Mouse (Mus musculus) liver, embryonic 15.5 days (tissue): ENCODE results near the gene Ifi47. TPM values are rescaled to one million over a fixed set of nuclear protein-coding genes. Genes with fewer than 3 reads are reported as not detected.
A peak's percentile ranks its signal among the peaks of the same experiment; 100 is the strongest.

Experiments
- ATAC-seq: fragments of 200-750 bp; cut with Nextera tagmentation; 2 replicates; pipeline ENCODE4 v1.8.0; 2017; ENCODE audit warnings: moderate number of reproducible peaks, mild to moderate bottlenecking, moderate library complexity; ENCODE audit not compliant: insufficient read depth
- H3K27ac ChIP-seq: fragments of 300-500 bp; sonication (generic); replicated peaks from 2 replicates; pipeline ENCODE4 v1.5.1; 2015; ENCODE audit warnings: mild to moderate bottlenecking, inconsistent platforms
- H3K27me3 ChIP-seq: fragments of 300-500 bp; sonication (generic); 2 replicates; pipeline ENCODE4 v1.6.1; 2015; ENCODE audit warnings: mild to moderate bottlenecking, inconsistent platforms
- H3K36me3 ChIP-seq: fragments of 300-500 bp; sonication (generic); replicated peaks from 2 replicates; pipeline ENCODE4 v1.6.1; 2015; ENCODE audit warnings: moderate library complexity, mild to moderate bottlenecking, inconsistent platforms
- H3K4me1 ChIP-seq: fragments of 300-500 bp; sonication (generic); replicated peaks from 2 replicates; pipeline ENCODE4 v1.6.1; 2015; ENCODE audit warnings: inconsistent platforms
- H3K4me2 ChIP-seq: fragments of 300-500 bp; sonication (generic); 2 replicates; pipeline ENCODE4 v1.6.1; 2015; ENCODE audit warnings: moderate library complexity, mild to moderate bottlenecking, inconsistent platforms
- H3K4me3 ChIP-seq: fragments of 300-500 bp; sonication (generic); replicated peaks from 2 replicates; pipeline ENCODE4 v1.5.1; 2015; ENCODE audit warnings: mild to moderate bottlenecking, inconsistent platforms
- H3K9ac ChIP-seq: fragments of 300-500 bp; sonication (generic); 2 replicates; pipeline ENCODE4 v1.6.1; 2015; ENCODE audit warnings: moderate library complexity, mild to moderate bottlenecking, inconsistent platforms
- H3K9me3 ChIP-seq: fragments of 300-500 bp; sonication (generic); replicated peaks from 2 replicates; pipeline ENCODE4 v1.6.1; 2016; ENCODE audit warnings: inconsistent platforms
- WGBS: fragments of 180-500 bp; shearing (Covaris S2); methylation state at CpG from one replicate; pipeline ENCODE4 v1.1.7; 2015; ENCODE audit warnings: mixed read lengths; ENCODE audit not compliant: insufficient replicate concordance; 5-methylcytosine and 5-hydroxymethylcytosine counted together
- polyA plus RNA-seq: library from polyadenylated mRNA; unstranded; fragments of >200 nt; fragmentation: Nextera tagmentation; extraction: Ambion mirVana; gene quantifications from 2 replicates; pipeline ENCODE4 v1.2.1, GENCODE M21; 2015

The Ifi47 gene
- polyA plus RNA-seq, 1 experiment from 2014 or later, result 7.0 TPM

- no peaks in the 10 kb centered on the region for H3K27me3 ChIP-seq
- WGBS, result 60% methylated on average over 10 of the region's 10 CpGs
- ATAC-seq, result no peak
These were observed 31.5 kb downstream of the Ifi47 start for GRCm38 (mm10) chr11:49107650-49108537.

GRCm38 (mm10) chr11:49108833-49109232 lies 32.4 kb downstream of the Ifi47 start:
- 35% methylated on average over 1 of the region's 1 CpGs for WGBS
- Histone ChIP-seq H3K4me2 (no peak overlapping the region), H3K9ac (no peak overlapping the region), H3K4me3 (no peak overlapping the region), H3K27me3 (no peaks in the 10 kb centered on the region), H3K27ac (no peak overlapping the region), H3K9me3 (no peaks in the 10 kb centered on the region), H3K36me3 (no peaks in the 10 kb centered on the region), H3K4me1 (peaks cover 5% of the 10 kb centered on the region)
- no peak for ATAC-seq

More at GRCm38 (mm10) chr11:49107650-49108537, 31.5 kb downstream of the Ifi47 start:
- Histone ChIP-seq H3K4me2 (no peak overlapping the region), H3K27ac (no peak overlapping the region), H3K4me1 (peaks cover 13% of the 10 kb centered on the region), H3K4me3 (no peak overlapping the region), H3K9me3 (no peaks in the 10 kb centered on the region), H3K9ac (no peak overlapping the region), H3K36me3 (no peaks in the 10 kb centered on the region)

GRCm38 (mm10) chr11:49111000-49111399 lies 34.6 kb downstream of the Ifi47 start:
- 28% methylated on average over 1 of the region's 1 CpGs for WGBS

GRCm38 (mm10) chr11:49112624-49113219 lies 36.3 kb downstream of the Ifi47 start:
- H3K27me3 ChIP-seq, result no peaks in the 10 kb centered on the region
- no peak overlapping the region for H3K4me3 ChIP-seq
- no peaks in the 10 kb centered on the region for H3K36me3 ChIP-seq
- no peaks in the 10 kb centered on the region for H3K9me3 ChIP-seq
- 70% methylated on average over 6 of the region's 6 CpGs for WGBS
- H3K4me2 ChIP-seq, result no peak overlapping the region
- no peak for ATAC-seq
- no peak overlapping the region for H3K27ac ChIP-seq
- H3K9ac ChIP-seq, result no peak overlapping the region
- no peaks in the 10 kb centered on the region for H3K4me1 ChIP-seq

More at GRCm38 (mm10) chr11:49111000-49111399, 34.6 kb downstream of the Ifi47 start:
- H3K4me1 ChIP-seq, result no peaks in the 10 kb centered on the region
- no peaks in the 10 kb centered on the region for H3K9me3 ChIP-seq
- no peak overlapping the region for H3K4me2 ChIP-seq
- H3K36me3 ChIP-seq, result no peaks in the 10 kb centered on the region
- no peaks in the 10 kb centered on the region for H3K27me3 ChIP-seq
- no peak overlapping the region for H3K4me3 ChIP-seq
- ATAC-seq, result no peak
- no peak overlapping the region for H3K27ac ChIP-seq
- no peak overlapping the region for H3K9ac ChIP-seq

- 11% methylated on average over 2 of the region's 2 CpGs for WGBS
- Histone ChIP-seq H3K9me3 (no peaks in the 10 kb centered on the region), H3K27ac (no peak overlapping the region), H3K4me1 (no peaks in the 10 kb centered on the region), H3K27me3 (no peaks in the 10 kb centered on the region), H3K4me2 (no peak overlapping the region), H3K9ac (no peak overlapping the region), H3K4me3 (no peak overlapping the region), H3K36me3 (no peaks in the 10 kb centered on the region)
- ATAC-seq, result no peak
These were observed 37.8 kb downstream of the Ifi47 start for GRCm38 (mm10) chr11:49114158-49114557.

GRCm38 (mm10) chr11:49114774-49115173 lies 38.4 kb downstream of the Ifi47 start, which contains the start of gene Olfr1396:
Olfr1396 (minus strand) TSS chr11:49114874.
- no peak within 1 kb of the TSS for H3K4me3 ChIP-seq
- H3K4me1 ChIP-seq, result no peaks in the 10 kb centered on the region
- no peaks in the 10 kb centered on the region for H3K9me3 ChIP-seq
- no peak within 1 kb of the TSS for H3K27ac ChIP-seq
- H3K4me2 ChIP-seq, result no peak within 1 kb of the TSS
- no peaks in the 10 kb centered on the region for H3K36me3 ChIP-seq
- H3K9ac ChIP-seq, result no peak within 1 kb of the TSS
- no peak for ATAC-seq
- H3K27me3 ChIP-seq, result no peaks in the 10 kb centered on the region

GRCm38 (mm10) chr11:49119635-49120034 lies 43.2 kb downstream of the Ifi47 start:
- no peak overlapping the region for H3K4me2 ChIP-seq
- no peaks in the 10 kb centered on the region for H3K27me3 ChIP-seq
- H3K36me3 ChIP-seq, result no peaks in the 10 kb centered on the region
- no peak overlapping the region for H3K27ac ChIP-seq
- ATAC-seq, result no peak
- H3K9ac ChIP-seq, result no peak overlapping the region
- H3K4me3 ChIP-seq, result no peak overlapping the region
- WGBS, result 63% methylated on average over 3 of the region's 3 CpGs
- H3K4me1 ChIP-seq, result 0 out of 2 replicates have a peak, but pooled peaks cover 1% of the 10 kb centered on the region
- no peaks in the 10 kb centered on the region for H3K9me3 ChIP-seq

GRCm38 (mm10) chr11:49124169-49124568 lies 47.8 kb downstream of the Ifi47 start:
- WGBS, result 75% methylated on average over 2 of the region's 2 CpGs
- Histone ChIP-seq H3K4me2 (no peak overlapping the region), H3K27me3 (no peaks in the 10 kb centered on the region), H3K9me3 (no peaks in the 10 kb centered on the region), H3K36me3 (no peaks in the 10 kb centered on the region), H3K9ac (no peak overlapping the region), H3K4me3 (no peak overlapping the region), H3K27ac (no peak overlapping the region), H3K4me1 (peaks cover 3% of the 10 kb centered on the region; the same call in 1 of the 2 replicates)
- peak; percentile 64 for ATAC-seq

GRCm38 (mm10) chr11:49141974-49142373 lies 65.6 kb downstream of the Ifi47 start, which contains the start of gene Olfr1395:
Olfr1395 (plus strand) TSS chr11:49142274.
- no peak within 1 kb of the TSS for H3K4me2 ChIP-seq
- H3K9ac ChIP-seq, result no peak within 1 kb of the TSS
- 71% methylated on average over 6 of the region's 6 CpGs for WGBS
- no peak within 1 kb of the TSS for H3K27ac ChIP-seq
- no peaks in the 10 kb centered on the region for H3K27me3 ChIP-seq
- no peak within 1 kb of the TSS for H3K4me3 ChIP-seq
- H3K36me3 ChIP-seq, result no peaks in the 10 kb centered on the region
- H3K4me1 ChIP-seq, result no peaks in the 10 kb centered on the region
- no peak for ATAC-seq
- no peaks in the 10 kb centered on the region for H3K9me3 ChIP-seq
